ENCODE assay signal across 11 mouse cellular contexts in genomic region chr11:68145586-68146455, GRCm38 (mm10).
DNase-seq lines count a peak whose midpoint lies in the region; ATAC-seq and TF ChIP-seq lines count a peak whose summit lies in the region.
"Had no signal": no experiment of that assay in that cellular context is flagged by ENCODE, and none has a peak within 500 bp of the region (broad histone marks: within the 10 kb centered on the region; RNA-seq: fewer than 3 reads in every experiment).

No protein-coding gene starts in this region.

- no peak for ATAC-seq in embryonic facial prominence, embryonic 13.5 days (ENCODE audit: insufficient number of reproducible peaks, insufficient read depth, low FRiP score, low TSS enrichment, low read depth)
- peak; percentile 72 for ATAC-seq in hindbrain, postnatal 0 days
- peak; percentile 38; the same call in 1 of the 2 replicates for ATAC-seq in midbrain, postnatal 0 days (ENCODE audit: low FRiP score)

- peaks cover 38% of the 10 kb centered on the region for H3K4me1 ChIP-seq in embryonic facial prominence, embryonic 13.5 days
- peaks cover 12% of the 10 kb centered on the region for H3K4me1 ChIP-seq in hindbrain, postnatal 0 days (ENCODE audit: insufficient read depth, low read length)
- H3K4me1 ChIP-seq in midbrain, postnatal 0 days (ENCODE audit: insufficient read depth, low read length): peaks cover 34% of the 10 kb centered on the region

- H3K9me3 ChIP-seq in embryonic facial prominence, embryonic 13.5 days: no peaks in the 10 kb centered on the region
- H3K9me3 ChIP-seq in hindbrain, postnatal 0 days (ENCODE audit: low read length): no peaks in the 10 kb centered on the region
- no peaks in the 10 kb centered on the region for H3K9me3 ChIP-seq in midbrain, postnatal 0 days (ENCODE audit: low read length)
- H3K9me3 ChIP-seq: embryonic facial prominence, embryonic 15.5 days; heart, embryonic 15.5 days; lung, embryonic 15.5 days had no signal

- no peaks in the 10 kb centered on the region for H3K27me3 ChIP-seq in embryonic facial prominence, embryonic 13.5 days
- H3K27me3 ChIP-seq in hindbrain, postnatal 0 days (ENCODE audit: insufficient read depth, low read length): no peaks in the 10 kb centered on the region
- no peaks in the 10 kb centered on the region for H3K27me3 ChIP-seq in midbrain, postnatal 0 days (ENCODE audit: insufficient read depth, low read length)
- H3K27me3 ChIP-seq: embryonic facial prominence, embryonic 15.5 days; heart, embryonic 15.5 days; lung, embryonic 15.5 days had no signal

- peak; percentile 62 for DNase-seq in embryo, embryonic 10.5 days (ENCODE audit: low spot score)
- DNase-seq in embryo, embryonic 10 days (ENCODE audit: low spot score): no peak
- peak; percentile 65 for DNase-seq in hindbrain, postnatal 0 days (ENCODE audit: low spot score)
- peak; percentile 66 for DNase-seq in midbrain, postnatal 0 days (ENCODE audit: low spot score)
- no peak for DNase-seq in urinary bladder, postnatal 36 days (ENCODE audit: low spot score in 2 of 2)
- DNase-seq in adrenal gland, postnatal 25 days: no peak
- DNase-seq in ovary, postnatal 14 days (ENCODE audit: low spot score): no peak

- H3K4me2 ChIP-seq in embryonic facial prominence, embryonic 13.5 days: 0 out of 2 replicates have a peak overlapping the region, but pooled peaks have one; percentile 3
- no peak overlapping the region for H3K4me2 ChIP-seq in hindbrain, postnatal 0 days (ENCODE audit: low read depth, low read length)
- no peak overlapping the region for H3K4me2 ChIP-seq in midbrain, postnatal 0 days (ENCODE audit: low read depth, low read length, poor library complexity, severe bottlenecking)
- H3K4me2 ChIP-seq: embryonic facial prominence, embryonic 15.5 days; heart, embryonic 15.5 days; lung, embryonic 15.5 days had no signal

- H3K9ac ChIP-seq in embryonic facial prominence, embryonic 13.5 days: no peak overlapping the region
- 0 out of 2 replicates have a peak overlapping the region, but pooled peaks have one; percentile 2 for H3K9ac ChIP-seq in hindbrain, postnatal 0 days (replicated peaks; ENCODE audit: low read length)
- 0 out of 2 replicates have a peak overlapping the region, but pooled peaks have one; percentile 2 for H3K9ac ChIP-seq in midbrain, postnatal 0 days (replicated peaks; ENCODE audit: low read length, poor library complexity, severe bottlenecking)
- H3K9ac ChIP-seq: embryonic facial prominence, embryonic 15.5 days; heart, embryonic 15.5 days; lung, embryonic 15.5 days had no signal

- H3K4me3 ChIP-seq in embryonic facial prominence, embryonic 13.5 days: no peak overlapping the region
- H3K4me3 ChIP-seq in hindbrain, postnatal 0 days (ENCODE audit: low read length): no peak overlapping the region
- H3K4me3 ChIP-seq in midbrain, postnatal 0 days (ENCODE audit: low read depth, low read length): no peak overlapping the region
- H3K4me3 ChIP-seq: embryonic facial prominence, embryonic 15.5 days; heart, embryonic 15.5 days; lung, embryonic 15.5 days had no signal

- TF ChIP-seq CTCF in hindbrain, postnatal 0 days (IDR thresholded peaks at IDR 0.05; ENCODE audit: low read depth): no peak
- no peak for TF ChIP-seq CTCF in midbrain, postnatal 0 days (IDR thresholded peaks at IDR 0.05)

- no peaks in the 10 kb centered on the region for H3K36me3 ChIP-seq in embryonic facial prominence, embryonic 13.5 days
- no peaks in the 10 kb centered on the region for H3K36me3 ChIP-seq in hindbrain, postnatal 0 days (ENCODE audit: insufficient read depth, low read length)
- H3K36me3 ChIP-seq in midbrain, postnatal 0 days (ENCODE audit: insufficient read depth, low read length): no peaks in the 10 kb centered on the region
- H3K36me3 ChIP-seq: embryonic facial prominence, embryonic 15.5 days; heart, embryonic 15.5 days; lung, embryonic 15.5 days had no signal

- H3K27ac ChIP-seq in embryonic facial prominence, embryonic 13.5 days: peak overlapping the region; percentile 68
- peak overlapping the region; percentile 79 for H3K27ac ChIP-seq in hindbrain, postnatal 0 days
- H3K27ac ChIP-seq in midbrain, postnatal 0 days (ENCODE audit: low read depth, low read length): peak overlapping the region; percentile 62
- H3K27ac ChIP-seq: embryonic facial prominence, embryonic 15.5 days; heart, embryonic 15.5 days; lung, embryonic 15.5 days had no signal

- WGBS in embryonic facial prominence, embryonic 13.5 days: 16% methylated on average over 17 of the region's 17 CpGs
- WGBS in hindbrain, postnatal 0 days: 15% methylated on average over 17 of the region's 17 CpGs
- WGBS in midbrain, postnatal 0 days: 17% methylated on average over 17 of the region's 17 CpGs

Comparison
In these comparisons a context has a peak if more than half of its experiments do, and no peak if none do; other contexts are left out.
1. DNase-seq: peak in embryo, embryonic 10.5 days (single experiment), hindbrain, postnatal 0 days (single experiment) and midbrain, postnatal 0 days (single experiment); none in embryo, embryonic 10 days (single experiment), urinary bladder, postnatal 36 days (0 of 2), adrenal gland, postnatal 25 days (single experiment) and ovary, postnatal 14 days (single experiment).
2. Peak in every context shown above with its lines, with median percentiles within 50 percentile points of each other: H3K27ac ChIP-seq.